Mouse (Mus musculus): ENCODE measurements around the gene Rabepk. TPM values are rescaled to one million over a fixed set of nuclear protein-coding genes. Genes with fewer than 3 reads are reported as not detected.
"Not testable (repeated sequence)": the region's sequence is repeated elsewhere in the genome, so short reads cannot be mapped to it uniquely, and the experiment has no call there.

The Rabepk gene
- polyA plus RNA-seq, 1 experiment from 2014 or later: 36.0 TPM

GRCm38 (mm10) chr2:34800371-34800770 is 659 bp upstream of the Rabepk start:
- Histone ChIP-seq H3K4me3 (ENCODE audit: low read depth, low read length) (no peak overlapping the region; the same call in 1 of the 2 replicates), H3K27ac (ENCODE audit: low read depth, low read length) (no peak overlapping the region), H3K9ac (ENCODE audit: low read depth, low read length) (no peak overlapping the region), H3K27me3 (ENCODE audit: control insufficient read depth, insufficient read depth, low read length) (no peaks in the 10 kb centered on the region), H3K36me3 (ENCODE audit: control insufficient read depth, insufficient read depth, low read length) (no peaks in the 10 kb centered on the region), H3K9me3 (ENCODE audit: control insufficient read depth, low read length) (no peaks in the 10 kb centered on the region), H3K4me1 (replicated peaks; ENCODE audit: control insufficient read depth, insufficient read depth, low read length) (no peaks in the 10 kb centered on the region), H3K4me2 (replicated peaks; ENCODE audit: low read depth, low read length) (no peak overlapping the region)
- WGBS: 82% methylated on average over 7 of the region's 7 CpGs
- DNase-seq (ENCODE audit: low spot score) (no peak), ATAC-seq (ENCODE audit: low FRiP score) (no peak)

DNA sequence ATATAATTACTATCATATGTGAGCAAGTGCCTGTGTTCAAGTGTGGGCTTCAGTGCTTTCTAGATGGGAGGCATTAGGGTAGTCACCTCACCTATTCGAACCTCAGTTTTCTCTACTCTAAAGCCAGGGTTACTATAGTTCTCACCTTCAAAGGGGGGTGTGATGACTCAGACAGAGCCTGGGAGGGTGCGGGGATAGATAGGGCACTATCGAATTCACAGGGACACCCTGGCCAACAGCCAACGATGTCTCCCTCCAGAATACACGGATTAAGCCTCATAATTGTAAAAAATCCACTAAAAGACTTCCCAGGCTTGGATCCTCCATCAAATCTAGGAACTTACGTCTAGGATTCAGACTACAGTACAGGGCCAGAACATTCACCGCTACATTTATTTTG is 4.3 kb downstream of the Rabepk start:
- DNase-seq (ENCODE audit: low spot score) (no peak), ATAC-seq (ENCODE audit: low FRiP score) (no peak)
- Histone ChIP-seq H3K36me3 (ENCODE audit: control insufficient read depth, insufficient read depth, low read length) (no peaks in the 10 kb centered on the region), H3K4me2 (replicated peaks; ENCODE audit: low read depth, low read length) (no peak overlapping the region), H3K27me3 (ENCODE audit: control insufficient read depth, insufficient read depth, low read length) (no peaks in the 10 kb centered on the region), H3K9ac (ENCODE audit: low read depth, low read length) (no peak overlapping the region), H3K4me1 (replicated peaks; ENCODE audit: control insufficient read depth, insufficient read depth, low read length) (no peaks in the 10 kb centered on the region), H3K4me3 (ENCODE audit: low read depth, low read length) (no peak overlapping the region), H3K27ac (ENCODE audit: low read depth, low read length) (no peak overlapping the region), H3K9me3 (ENCODE audit: control insufficient read depth, low read length) (no peaks in the 10 kb centered on the region)
- WGBS: 93% methylated on average over 7 of the region's 7 CpGs

DNA sequence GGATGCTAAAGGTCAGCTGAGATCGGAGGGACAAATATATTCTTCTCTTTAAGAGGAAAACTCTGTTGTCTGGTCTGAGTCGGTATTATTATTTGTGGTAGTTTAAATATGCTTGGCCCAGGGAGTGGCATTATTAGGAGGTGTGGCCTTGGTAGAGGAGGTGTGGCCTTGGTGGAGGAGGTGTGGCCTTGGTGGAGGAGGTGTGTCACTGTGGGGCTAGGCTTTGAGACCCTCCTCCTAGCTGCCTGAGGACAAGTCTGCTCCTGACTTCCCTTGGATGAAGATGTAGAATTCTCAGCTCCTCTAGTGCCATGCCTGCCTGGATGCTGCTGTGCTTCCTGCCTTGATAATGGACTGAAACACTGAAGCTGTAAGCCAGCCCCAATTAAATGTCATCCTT is 5.2 kb downstream of the Rabepk start:
- no peaks in the 10 kb centered on the region for H3K4me1 ChIP-seq (replicated peaks; ENCODE audit: control insufficient read depth, insufficient read depth, low read length)
- no peak overlapping the region for H3K4me3 ChIP-seq (ENCODE audit: low read depth, low read length)
- 96% methylated on average over 2 of the region's 2 CpGs for WGBS
- no peak overlapping the region for H3K27ac ChIP-seq (ENCODE audit: low read depth, low read length)
- H3K9me3 ChIP-seq (ENCODE audit: control insufficient read depth, low read length): no peaks in the 10 kb centered on the region
- ATAC-seq (ENCODE audit: low FRiP score): no peak
- no peaks in the 10 kb centered on the region for H3K27me3 ChIP-seq (ENCODE audit: control insufficient read depth, insufficient read depth, low read length)
- no peak for DNase-seq (ENCODE audit: low spot score)
- no peaks in the 10 kb centered on the region for H3K36me3 ChIP-seq (ENCODE audit: control insufficient read depth, insufficient read depth, low read length)
- H3K9ac ChIP-seq (ENCODE audit: low read depth, low read length): no peak overlapping the region
- H3K4me2 ChIP-seq (replicated peaks; ENCODE audit: low read depth, low read length): no peak overlapping the region

DNA sequence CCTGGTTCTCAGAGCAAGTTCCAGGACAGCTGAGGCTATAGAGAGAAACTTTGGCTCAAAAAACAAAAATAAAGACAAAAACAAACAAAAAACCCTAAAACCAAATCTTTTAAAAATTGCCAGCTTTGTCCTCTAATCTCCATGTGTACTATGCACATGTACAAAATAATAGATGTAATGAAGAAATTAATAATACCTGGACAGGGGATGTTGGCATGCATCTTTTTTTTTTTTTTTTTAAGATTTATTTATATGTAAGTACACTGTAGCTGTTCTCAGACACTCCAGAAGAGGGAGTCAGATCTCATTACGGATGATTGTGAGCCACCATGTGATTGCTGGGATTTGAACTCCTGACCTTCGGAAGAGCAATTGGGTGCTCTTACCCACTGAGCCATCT is 7.2 kb downstream of the Rabepk start:
- ATAC-seq (ENCODE audit: low FRiP score); H3K27ac ChIP-seq (ENCODE audit: low read depth, low read length); H3K9ac ChIP-seq (ENCODE audit: low read depth, low read length); DNase-seq (ENCODE audit: low spot score); H3K4me3 ChIP-seq (ENCODE audit: low read depth, low read length); H3K36me3 ChIP-seq (ENCODE audit: control insufficient read depth, insufficient read depth, low read length); H3K27me3 ChIP-seq (ENCODE audit: control insufficient read depth, insufficient read depth, low read length); H3K9me3 ChIP-seq (ENCODE audit: control insufficient read depth, low read length); H3K4me1 ChIP-seq (replicated peaks; ENCODE audit: control insufficient read depth, insufficient read depth, low read length); H3K4me2 ChIP-seq (replicated peaks; ENCODE audit: low read depth, low read length): not testable (repeated sequence)
- WGBS: 87% methylated on average over 2 of the region's 2 CpGs

DNA sequence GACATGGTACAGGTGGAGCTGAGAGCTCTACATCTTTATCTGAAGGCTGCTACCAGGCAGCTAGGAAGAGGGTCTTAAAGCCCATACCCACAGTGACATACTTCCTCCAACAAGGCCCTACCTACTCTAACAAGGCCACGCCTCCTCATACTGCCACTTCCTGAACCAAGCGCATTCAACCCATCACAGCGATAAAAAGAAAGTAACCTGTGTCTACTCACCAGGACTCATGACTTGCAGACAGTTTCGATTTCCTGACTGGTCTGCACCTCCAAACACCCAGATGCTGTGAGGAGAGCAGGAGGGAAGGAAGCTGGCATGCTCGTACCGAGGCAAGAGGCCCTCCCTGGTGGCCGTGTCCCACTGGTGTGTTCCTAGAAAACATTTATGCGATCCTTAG is 9.4 kb downstream of the Rabepk start:
- Histone ChIP-seq H3K4me2 (replicated peaks; ENCODE audit: low read depth, low read length) (no peak overlapping the region), H3K9ac (ENCODE audit: low read depth, low read length) (no peak overlapping the region), H3K27me3 (ENCODE audit: control insufficient read depth, insufficient read depth, low read length) (no peaks in the 10 kb centered on the region), H3K9me3 (ENCODE audit: control insufficient read depth, low read length) (no peaks in the 10 kb centered on the region), H3K4me3 (ENCODE audit: low read depth, low read length) (no peak overlapping the region), H3K4me1 (replicated peaks; ENCODE audit: control insufficient read depth, insufficient read depth, low read length) (no peaks in the 10 kb centered on the region), H3K36me3 (ENCODE audit: control insufficient read depth, insufficient read depth, low read length) (no peaks in the 10 kb centered on the region), H3K27ac (ENCODE audit: low read depth, low read length) (no peak overlapping the region)
- 94% methylated on average over 8 of the region's 8 CpGs for WGBS
- DNase-seq (ENCODE audit: low spot score): no peak
- ATAC-seq (ENCODE audit: low FRiP score): no peak

GRCm38 (mm10) chr2:34784085-34784484 is 15.6 kb downstream of the Rabepk start:
- Histone ChIP-seq H3K4me1 (replicated peaks; ENCODE audit: control insufficient read depth, insufficient read depth, low read length) (no peaks in the 10 kb centered on the region), H3K9ac (ENCODE audit: low read depth, low read length) (no peak overlapping the region), H3K9me3 (ENCODE audit: control insufficient read depth, low read length) (no peaks in the 10 kb centered on the region), H3K4me2 (replicated peaks; ENCODE audit: low read depth, low read length) (no peak overlapping the region), H3K27ac (ENCODE audit: low read depth, low read length) (no peak overlapping the region), H3K27me3 (ENCODE audit: control insufficient read depth, insufficient read depth, low read length) (no peaks in the 10 kb centered on the region), H3K4me3 (ENCODE audit: low read depth, low read length) (no peak overlapping the region), H3K36me3 (ENCODE audit: control insufficient read depth, insufficient read depth, low read length) (0 out of 2 replicates have a peak, but pooled peaks cover 10% of the 10 kb centered on the region)
- WGBS: 76% methylated on average over 2 of the region's 2 CpGs
- ATAC-seq (ENCODE audit: low FRiP score): no peak
- peak; percentile 58 for DNase-seq (ENCODE audit: low spot score)

GRCm38 (mm10) chr2:34783064-34784020 is 16.4 kb downstream of the Rabepk start:
- H3K9ac ChIP-seq (ENCODE audit: low read depth, low read length): no peak overlapping the region
- no peak overlapping the region for H3K27ac ChIP-seq (ENCODE audit: low read depth, low read length)
- no peak overlapping the region for H3K4me2 ChIP-seq (replicated peaks; ENCODE audit: low read depth, low read length)
- no peak overlapping the region for H3K4me3 ChIP-seq (ENCODE audit: low read depth, low read length)
- no peaks in the 10 kb centered on the region for H3K9me3 ChIP-seq (ENCODE audit: control insufficient read depth, low read length)
- DNase-seq (ENCODE audit: low spot score): no peak
- no peak for ATAC-seq (ENCODE audit: low FRiP score)
- 0 out of 2 replicates have a peak, but pooled peaks cover 10% of the 10 kb centered on the region for H3K36me3 ChIP-seq (ENCODE audit: control insufficient read depth, insufficient read depth, low read length)
- H3K27me3 ChIP-seq (ENCODE audit: control insufficient read depth, insufficient read depth, low read length): no peaks in the 10 kb centered on the region
- no peaks in the 10 kb centered on the region for H3K4me1 ChIP-seq (replicated peaks; ENCODE audit: control insufficient read depth, insufficient read depth, low read length)
- WGBS: 93% methylated on average over 14 of the region's 14 CpGs

- DNase-seq (ENCODE audit: low spot score): no peak
- no peak overlapping the region for H3K27ac ChIP-seq (ENCODE audit: low read depth, low read length)
- 67% methylated on average over 1 of the region's 1 CpGs for WGBS
- H3K9ac ChIP-seq (ENCODE audit: low read depth, low read length): no peak overlapping the region
- peaks cover 27% of the 10 kb centered on the region for H3K36me3 ChIP-seq (ENCODE audit: control insufficient read depth, insufficient read depth, low read length)
- ATAC-seq (ENCODE audit: low FRiP score): no peak
- H3K4me2 ChIP-seq (replicated peaks; ENCODE audit: low read depth, low read length): no peak overlapping the region
- no peak overlapping the region for H3K4me3 ChIP-seq (ENCODE audit: low read depth, low read length)
- H3K4me1 ChIP-seq (replicated peaks; ENCODE audit: control insufficient read depth, insufficient read depth, low read length): peaks cover 23% of the 10 kb centered on the region
- H3K27me3 ChIP-seq (ENCODE audit: control insufficient read depth, insufficient read depth, low read length): no peaks in the 10 kb centered on the region
- no peaks in the 10 kb centered on the region for H3K9me3 ChIP-seq (ENCODE audit: control insufficient read depth, low read length)
Measured at GRCm38 (mm10) chr2:34777237-34777868, 22.4 kb downstream of the Rabepk start.

All from hindbrain, embryonic 11.5 days (tissue).